Mouse (Mus musculus) cerebellum, postnatal 10 days (tissue): ENCODE data around the gene Rpn1.

ENCODE experiments used
- DNase-seq, 2 experiments: peaks; one replicate each; pipeline ENCODE4 v3.0.0; 2021; ENCODE audit warnings: mixed read lengths in 2 of 2

Gene Rpn1

DNA sequence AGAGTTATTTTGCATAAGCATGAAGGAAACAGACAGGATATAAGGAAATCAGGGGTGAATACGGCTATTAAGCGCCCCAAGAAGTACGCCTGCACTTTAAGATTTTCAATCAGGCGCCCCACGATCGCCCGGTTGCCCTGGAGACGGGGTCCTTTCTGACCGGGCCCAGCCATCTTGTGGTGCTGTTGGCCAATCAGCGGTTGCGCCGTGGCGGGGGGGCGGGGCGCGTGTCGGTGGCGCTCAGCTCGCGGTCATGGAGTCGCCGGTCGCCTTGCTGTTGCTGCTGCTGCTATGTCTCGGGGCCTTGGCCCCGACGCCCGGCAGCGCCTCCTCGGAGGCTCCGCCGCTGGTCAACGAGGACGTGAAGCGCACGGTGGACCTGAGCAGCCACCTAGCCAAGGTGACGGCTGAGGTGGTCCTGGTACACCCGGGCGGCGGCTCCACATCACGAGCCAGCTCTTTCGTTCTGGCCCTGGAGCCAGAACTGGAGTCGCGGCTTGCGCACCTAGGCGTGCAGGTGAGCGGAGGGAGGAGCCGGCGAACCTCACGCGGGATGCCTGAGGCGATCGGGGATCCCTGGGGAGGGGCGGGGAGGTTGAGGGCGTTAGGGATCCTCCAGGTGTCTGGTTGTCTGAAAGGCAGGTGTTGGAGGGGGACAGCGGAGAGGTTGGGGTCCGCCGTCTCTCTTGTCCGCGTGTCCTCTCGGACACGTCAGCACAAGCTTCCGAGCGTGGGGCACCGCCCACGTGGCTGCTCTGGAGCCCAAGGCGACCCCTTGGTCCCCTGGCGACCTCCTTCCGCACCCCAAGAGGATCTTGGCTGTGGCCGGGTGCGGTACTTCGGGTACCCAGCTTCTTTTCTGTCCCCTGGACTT, at the start of gene Rpn1:
Gene Rpn1 (plus strand): TSS at position 205 of the 874 bp plus-strand sequence.
- peak; percentile 99 for DNase-seq

DNA sequence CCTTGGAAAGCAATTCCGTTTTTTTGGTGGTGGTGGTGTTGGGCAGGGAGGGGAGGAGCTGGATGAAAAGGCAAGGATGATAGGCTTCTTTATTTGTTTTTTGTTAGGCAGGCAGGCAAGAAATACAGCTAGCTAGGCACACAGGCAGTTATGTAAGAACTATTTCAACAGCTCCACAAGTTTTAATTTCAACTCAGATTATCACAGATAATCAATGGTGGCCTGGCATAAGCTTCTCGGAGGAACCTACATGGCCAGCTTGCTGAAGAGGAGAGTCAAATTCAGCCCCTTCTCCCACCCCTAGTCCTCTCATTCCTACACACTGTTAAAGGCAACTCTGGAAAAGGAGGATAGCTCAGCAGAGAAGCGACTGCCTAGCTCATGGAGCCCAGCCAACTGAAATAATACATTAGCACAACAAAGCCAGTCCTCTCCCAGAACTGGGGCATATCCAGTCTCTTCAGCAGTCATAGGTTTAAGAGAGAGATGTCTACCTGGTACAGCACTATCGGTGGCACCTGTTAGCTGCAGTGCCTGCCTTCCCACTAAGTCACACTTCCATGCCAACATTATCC, 46.7 kb upstream of the Rpn1 start:
- no peak for DNase-seq

DNA sequence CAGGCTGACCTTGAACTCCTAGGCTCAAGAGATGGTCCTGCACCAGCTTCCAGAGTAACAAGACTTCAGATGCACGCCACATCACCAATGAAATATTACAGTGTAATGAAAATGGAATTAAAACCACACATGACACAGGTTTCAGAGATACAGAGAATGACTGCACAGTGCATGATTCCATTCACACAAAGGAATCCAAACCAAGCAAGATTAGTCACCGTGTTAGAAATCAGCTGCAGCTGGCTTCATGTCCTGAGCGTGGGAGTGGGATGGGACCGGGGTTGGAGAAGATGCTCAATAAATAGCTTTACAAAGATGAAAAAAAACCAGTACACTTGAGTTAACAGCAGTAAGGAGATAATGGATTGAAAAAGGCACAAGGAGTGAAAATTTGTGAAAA, 44.9 kb upstream of the Rpn1 start:
- DNase-seq = no peak

DNA sequence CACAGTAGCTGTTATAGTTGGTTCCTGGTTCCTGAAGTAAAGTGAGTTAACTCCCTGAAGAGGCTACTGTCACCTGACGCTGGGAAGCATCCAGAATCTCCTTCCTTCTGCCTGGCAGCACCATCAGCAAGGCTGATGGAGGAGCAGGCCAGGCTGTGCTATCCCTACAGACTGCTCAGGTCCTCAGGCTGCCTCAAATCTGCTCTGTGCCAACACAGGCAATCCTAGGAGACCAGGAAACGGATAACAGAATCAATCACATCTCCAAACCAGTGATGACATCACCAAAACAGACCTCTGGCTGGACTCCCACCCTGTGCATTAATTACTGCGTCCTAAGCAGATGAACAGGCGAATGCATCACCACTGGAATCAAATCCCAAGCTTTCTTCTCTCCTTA, 43.1 kb upstream of the Rpn1 start:
- peak; percentile 20 to 40 for DNase-seq

DNA sequence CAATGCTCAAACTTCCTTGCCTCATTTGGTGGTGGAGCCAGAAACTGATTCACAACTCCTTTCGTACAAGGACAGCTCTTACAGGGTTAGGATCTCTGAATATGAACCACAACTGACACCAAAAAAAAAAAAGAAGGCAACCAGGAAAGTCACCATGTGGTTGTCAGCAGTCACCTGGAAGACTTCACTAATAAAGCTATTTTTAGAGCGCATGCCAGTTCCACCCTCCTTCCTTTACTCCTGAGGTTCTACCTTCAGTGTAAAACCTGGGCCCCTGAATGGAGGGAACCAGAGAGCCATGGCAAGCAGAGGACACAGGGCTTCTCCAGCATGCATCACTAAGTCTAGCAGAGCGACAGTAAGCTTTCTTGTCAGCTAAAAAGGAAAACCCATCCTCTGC, 41.9 kb upstream of the Rpn1 start:
- DNase-seq = peak in 1 of 2 experiments; percentile 8

DNA sequence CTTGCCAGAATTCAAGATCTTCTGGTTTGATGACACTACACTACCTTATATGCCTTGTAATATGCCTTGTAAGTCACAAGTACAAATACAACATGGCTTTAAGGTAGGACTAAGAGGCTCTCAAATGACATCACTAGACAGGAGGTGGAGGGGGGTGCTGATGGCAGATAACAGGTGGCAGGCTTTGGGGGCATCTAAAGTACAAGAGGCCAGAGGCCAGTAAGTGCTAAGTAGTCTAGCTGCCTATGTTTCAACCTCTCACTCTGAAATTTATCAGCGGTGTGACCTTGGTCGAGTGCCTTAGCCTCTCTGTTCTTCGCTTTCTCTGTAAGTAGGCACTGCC, 40.1 kb upstream of the Rpn1 start:
- DNase-seq = no peak

DNA sequence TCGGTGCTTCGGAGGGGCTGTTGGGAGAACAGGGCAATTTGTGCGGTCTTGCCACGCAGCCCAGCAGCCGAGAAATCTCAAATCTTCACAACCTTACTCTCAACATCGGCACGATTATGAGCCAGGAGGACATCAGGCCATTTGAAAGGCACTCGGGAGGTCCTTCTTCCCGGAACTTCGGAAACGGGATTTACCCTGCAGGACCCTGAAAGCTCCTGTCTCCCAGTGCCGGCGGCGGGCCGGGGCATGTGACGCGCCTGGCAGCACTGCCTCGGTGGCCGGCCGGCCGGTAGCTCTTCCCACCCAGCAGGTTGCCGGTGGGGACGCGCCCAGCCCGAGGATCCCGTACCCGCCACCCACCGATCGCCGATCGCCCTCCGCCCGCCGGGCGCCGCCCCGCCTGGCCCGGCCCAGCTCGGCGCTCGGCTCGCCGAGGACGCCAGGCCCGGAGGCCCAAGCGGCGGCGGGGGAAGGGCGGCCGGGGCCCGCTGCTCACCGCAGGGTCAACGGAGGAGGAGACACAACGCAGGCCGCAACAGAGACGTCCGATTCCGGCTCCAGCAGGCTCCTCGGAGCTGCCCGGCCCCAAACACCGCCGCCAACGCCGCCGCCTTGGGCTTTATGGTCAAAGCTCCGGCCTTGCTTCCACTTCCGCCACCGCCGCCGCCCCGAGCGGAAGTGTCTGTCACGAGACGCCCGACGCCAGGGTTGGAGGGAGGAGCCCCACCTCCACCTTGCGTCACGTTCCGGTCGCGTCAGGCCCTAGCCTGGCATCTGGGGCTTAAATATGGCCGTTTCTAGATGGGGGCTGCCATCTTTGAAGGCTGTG, 39.5 kb upstream of the Rpn1 start, which contains the start of gene Rab7:
Gene Rab7 (minus strand): TSS at position 694 of the 829 bp plus-strand sequence.
- DNase-seq = peak; percentile 97 to 98

DNA sequence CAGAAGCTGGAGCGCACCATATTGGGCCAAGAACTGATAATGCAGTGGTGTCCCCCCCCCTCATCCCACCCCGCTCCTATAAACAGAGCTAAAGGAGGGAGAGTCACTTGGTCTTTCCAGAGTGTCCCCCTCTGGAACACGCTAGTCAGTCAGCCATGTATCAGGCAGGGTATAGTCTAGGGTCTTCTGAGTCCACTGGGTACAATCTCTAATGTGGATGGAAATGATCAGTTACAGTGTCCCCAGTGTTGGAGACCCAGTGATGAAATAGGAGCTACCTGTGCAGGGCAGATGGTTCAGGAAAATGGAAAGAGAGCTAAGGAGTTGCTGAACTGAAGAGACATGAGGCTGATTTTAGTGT, 38.9 kb upstream of the Rpn1 start:
- DNase-seq = no peak

DNA sequence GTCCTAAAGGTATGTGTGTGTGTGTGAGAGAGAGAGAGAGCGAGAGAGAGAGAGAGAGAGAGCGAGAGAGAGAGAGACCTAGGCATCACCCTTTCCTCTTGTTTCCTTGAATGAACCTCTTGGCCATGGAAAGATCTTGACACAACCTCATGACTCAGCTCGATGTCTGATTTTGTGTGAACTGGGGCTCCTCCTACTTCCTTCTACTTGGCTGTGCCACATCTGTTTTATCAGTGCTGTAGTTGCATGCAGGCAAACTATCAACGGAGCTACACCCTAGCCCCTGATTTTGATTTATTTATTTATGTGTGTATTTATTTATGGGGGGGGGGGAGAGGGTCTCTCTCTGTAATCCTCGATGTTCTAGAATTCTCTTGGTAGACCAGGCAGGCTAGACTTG, 36.4 kb upstream of the Rpn1 start:
- no peak for DNase-seq

DNA sequence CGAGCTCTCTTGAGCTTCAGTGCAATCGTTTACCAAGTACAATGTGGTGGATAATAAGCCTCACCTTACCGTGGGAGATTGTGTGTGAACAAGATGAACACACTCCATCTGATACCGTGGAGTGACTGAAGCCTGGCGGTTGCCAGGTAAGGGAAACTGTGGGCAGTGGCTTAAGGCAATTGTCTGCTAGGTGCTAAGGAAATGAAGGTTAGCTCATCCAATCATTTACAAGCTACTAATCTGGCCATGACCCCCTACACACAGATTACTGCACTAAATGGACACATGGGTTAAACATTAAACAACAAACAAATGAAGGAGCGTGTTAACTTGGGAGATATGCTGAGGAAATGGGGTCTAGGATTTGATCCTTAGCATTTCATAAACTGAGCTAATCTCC, 35.3 kb upstream of the Rpn1 start:
- no peak for DNase-seq

DNA sequence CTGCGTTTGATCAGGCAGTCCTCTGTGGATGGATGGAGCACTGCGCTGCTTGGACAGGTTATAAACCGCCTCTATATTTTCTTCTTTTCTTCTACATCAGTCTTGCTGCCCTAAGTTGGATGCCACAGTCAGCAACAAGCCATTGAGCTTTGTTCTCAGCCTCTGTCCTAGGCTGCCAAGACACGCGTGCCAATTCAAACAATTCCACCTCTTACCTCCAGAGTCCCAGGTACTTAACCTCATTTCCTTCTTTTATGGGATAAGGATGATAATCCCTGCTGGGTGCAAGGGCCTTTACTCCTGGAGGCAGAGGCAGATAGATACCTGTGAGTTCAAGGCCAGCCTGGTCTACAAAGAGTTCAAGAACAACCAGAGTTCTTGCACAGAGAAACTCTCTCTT, 33.1 kb upstream of the Rpn1 start:
- no peak for DNase-seq

DNA sequence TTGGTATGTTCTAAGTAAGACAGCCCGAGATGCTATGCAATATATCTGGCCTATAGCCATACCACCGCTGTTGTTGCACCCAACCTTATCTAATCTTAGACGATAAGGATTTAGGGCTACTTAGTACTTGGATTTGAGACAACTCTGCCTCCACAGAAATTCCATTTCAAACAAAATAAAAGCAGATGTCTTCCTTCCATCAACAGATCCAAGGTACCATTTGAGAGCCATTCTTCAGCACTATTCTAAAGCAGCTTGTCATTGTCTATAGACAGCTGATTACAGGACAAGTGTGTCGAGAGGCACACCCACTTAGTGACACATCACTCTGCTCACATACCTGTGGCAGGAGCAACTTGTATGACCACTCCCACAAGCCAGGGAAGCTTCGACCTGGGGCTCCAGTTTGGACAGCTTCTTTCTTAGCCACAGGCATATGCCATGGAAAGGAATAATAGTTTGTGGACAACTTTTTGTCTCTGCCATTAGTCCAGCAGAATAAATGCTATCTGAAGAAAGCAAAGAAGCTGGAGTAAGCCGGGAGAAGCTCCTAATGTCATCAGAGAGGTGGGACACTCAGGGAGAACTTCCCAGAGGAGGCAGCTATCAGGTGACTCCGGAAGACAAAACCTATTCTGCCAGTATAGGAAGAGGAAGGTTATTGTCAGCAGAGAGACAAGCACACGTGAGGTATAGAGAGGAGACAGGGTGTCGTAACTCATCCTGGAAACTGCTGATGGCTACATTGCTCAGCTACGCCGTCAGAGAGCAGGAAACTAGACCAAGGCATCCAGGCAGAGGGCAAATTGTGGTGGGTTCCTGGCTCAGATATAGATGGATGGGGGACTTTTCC, 30.8 kb upstream of the Rpn1 start:
- DNase-seq = no peak

DNA sequence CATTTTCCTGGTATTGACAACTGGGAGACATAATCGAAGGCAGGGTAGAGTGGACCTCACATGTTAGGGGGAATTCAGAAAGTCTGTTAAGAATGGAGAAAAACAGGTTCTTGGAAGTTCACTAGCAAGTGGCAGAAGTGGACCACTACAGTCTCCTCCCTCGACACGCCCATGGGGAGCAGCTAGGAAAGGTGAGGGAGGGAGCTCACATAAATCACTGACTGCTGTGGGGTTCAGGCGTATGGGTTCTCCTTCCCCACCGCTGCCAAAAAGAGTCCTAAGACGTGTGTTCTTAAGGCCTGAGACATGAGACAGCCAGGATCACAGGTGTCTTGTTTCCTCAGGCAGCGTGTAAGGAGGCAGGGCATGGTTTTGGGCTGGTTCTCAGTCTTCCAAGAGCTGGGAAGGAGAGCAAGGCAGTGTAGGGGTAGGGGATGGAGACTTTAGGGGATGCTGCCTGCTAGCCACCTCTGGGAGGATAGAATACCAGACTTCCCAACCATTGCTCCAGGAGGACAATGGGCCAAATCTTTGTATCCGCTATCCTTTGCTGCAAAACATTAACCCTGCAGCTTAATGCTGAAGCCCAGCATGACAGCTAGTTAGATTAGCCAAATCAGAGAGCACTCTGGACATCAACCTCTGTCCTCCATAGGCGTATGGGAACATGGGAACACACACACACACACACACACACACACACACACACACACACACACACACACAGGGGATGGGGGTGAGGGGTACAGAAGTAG, 30.0 kb upstream of the Rpn1 start:
- no peak for DNase-seq

DNA sequence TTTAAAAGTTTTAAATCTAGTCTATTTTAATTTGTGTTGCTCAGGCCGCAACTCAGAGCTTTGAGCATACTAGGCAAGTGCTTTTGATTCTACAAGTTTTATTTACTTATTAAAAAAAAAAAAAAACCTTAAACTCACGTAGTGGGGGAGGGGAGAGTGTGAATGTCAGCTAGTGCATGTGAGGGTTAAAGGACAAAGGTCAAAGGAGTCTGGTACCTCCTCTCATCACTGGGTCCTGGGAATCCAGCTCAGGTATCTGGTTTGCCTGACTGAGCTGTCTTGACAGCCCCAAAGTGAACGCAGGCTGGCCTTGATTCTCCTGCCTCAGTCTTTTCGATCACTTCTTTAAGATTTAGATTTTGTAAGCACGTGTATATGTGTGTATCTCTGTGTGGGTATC, 28.6 kb upstream of the Rpn1 start:
- DNase-seq = no peak

DNA sequence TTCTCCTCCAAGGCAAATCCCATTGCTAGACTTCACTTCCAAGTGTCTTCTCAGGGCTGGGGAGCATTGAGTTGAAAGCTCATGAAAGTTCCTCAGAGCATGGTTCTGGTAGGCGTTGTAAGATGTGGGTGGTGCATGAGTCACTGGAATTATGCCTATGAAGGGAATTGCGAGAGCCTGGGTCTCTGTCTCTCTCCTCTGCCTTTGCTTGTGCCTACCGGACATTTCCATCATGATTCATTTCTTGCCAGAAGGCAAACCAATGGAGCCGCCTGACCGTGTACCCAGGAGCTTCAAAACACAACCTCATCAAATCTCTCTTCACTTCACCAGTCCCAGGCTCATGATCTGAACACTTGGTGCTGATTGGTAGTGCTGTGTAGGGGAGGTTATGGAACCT, 27.4 kb upstream of the Rpn1 start:
- DNase-seq = no peak

DNA sequence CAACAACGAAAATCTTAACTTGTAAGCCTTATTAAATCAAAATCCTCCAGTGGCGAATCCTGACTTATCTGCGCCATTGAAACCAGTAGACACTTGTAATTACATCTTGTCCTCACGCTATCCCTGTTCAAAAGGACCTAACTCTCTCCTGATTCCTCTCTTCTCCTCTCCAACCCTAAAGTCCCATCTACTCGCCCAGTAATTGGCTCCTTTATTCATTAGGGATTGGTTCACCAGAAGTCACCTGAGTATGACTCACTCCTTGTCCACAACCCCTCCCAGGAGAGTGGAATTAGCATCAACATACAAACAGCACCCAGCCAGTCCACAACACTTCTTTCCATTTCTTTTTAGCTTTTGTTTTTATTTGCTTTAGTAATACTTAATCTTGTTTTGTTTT, 24.4 kb upstream of the Rpn1 start:
- DNase-seq = no peak

DNA sequence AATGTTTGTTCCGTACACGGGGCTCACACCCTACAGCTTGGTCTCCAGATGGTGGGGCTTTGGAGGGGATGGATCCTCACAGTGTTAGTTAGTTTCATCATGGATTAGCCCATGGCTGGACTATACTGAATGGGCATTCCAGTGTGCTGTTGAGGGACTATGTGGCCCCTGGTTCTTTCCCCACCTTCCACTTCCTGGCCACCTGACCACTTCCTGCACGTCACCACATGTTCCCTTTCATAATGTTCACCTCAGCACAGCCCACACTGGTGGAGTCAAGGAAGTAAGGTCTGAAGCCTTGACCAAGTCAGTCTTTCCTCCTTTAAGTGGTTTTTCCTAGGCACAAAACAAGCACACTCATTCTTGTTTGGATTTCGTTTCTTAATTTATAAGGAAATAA, 23.7 kb upstream of the Rpn1 start:
- no peak for DNase-seq

DNA sequence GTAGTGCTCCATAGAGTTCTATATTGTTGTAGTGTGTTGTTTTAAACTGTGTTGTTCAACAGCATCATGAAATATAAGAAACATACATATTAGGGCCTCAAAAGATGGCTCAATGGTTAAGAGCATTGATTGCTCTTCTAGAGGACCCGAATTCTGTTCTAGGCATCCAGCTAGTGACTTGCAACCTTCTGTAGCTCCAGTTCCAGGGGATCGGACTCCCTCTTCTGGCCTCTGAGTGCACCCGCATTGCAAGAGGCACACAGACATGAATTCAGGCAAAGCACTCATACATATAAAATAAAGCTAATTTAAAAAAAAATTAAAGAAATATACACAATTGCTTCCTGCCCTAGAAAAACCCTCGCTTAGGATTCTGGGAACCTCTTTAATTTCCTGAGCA, 22.9 kb upstream of the Rpn1 start:
- DNase-seq = no peak

DNA sequence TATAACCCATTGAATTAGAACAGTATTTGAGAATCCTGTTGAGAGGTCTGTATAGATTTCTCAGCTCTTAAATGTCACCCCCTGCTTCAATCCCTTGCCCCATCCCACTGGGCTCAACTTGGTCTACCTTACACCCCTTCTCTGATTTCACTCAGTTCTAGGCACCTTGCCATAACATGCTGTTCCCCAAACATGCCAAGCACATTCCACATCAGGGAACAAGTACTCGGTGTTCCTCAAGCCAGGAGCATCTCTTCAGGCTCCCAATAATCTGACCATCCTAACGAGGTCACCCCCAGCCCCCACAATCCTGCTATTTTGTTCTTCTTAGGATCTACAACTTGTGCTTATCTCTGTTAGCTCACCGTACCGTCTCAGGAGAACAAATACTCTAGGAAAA, 21.9 kb upstream of the Rpn1 start:
- DNase-seq = no peak

DNA sequence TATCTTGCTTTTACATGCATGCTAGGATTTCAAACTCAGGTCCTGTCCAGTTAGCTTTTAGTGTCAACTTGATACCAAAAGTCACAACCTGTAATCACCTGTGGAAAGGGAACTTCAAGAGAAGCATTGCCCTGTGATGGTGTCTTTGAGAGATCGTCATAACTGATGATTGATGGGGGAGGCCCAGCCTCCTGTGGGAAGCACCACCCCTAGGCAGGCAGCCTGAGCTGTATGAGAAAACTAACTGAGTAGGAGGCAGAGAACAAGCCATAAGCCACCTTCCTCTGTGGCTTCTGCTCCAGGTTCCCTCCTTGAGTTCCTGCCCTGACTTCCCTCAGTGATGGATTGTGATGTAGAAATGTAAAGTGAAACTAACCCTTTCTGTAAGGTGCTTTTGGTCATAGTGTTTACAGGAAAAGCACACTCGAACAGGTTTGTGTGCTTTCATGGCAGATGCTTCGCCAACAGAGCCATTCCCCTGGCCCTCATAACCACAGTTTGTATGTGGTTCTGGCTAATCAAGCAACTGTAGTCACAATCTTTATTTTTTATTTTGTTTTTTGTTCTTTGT, 20.1 kb upstream of the Rpn1 start:
- no peak for DNase-seq

DNA sequence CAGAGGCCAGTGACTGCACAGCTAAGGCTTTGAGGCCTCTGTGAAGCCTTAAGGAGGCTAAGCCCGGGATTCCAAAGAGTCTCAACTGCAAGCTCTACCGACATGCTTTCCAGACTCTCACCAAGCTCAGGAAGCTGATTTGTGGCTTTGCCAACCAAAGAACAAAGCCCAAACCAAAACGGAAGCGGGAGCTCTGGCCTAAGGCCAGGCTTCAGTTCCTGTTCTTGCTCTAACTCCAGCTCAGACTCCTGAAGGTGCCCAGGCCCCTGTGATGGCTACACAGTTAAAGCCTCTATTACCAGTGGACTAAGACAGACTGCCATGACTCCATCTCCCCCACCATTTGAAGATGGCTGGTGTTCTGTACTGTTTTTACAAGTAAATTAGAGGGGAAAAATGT, 19.2 kb upstream of the Rpn1 start:
- peak; percentile 26 to 29 for DNase-seq

DNA sequence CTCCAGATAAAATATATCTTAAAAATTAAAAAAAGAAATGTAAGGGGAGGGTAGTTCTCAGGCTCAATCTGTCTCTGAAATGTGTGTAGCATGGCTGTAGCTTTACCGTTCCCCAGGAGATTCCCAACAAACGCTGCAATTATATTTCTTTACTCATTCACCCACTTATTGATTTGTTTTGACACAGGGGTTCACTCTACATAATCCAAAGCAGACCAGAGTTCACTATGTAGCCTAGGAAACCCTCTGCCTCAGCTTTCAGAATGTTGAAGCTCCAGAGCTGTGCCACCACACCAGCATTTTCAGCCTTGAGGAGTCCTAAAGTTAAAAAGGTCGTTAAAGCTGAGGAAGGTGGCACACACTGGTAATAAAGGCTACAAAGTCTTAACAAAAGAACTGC, 18.3 kb upstream of the Rpn1 start:
- no peak for DNase-seq
